Mouse (Mus musculus) liver, embryonic 15.5 days (tissue): Measurements from ENCODE around the gene Gsc. TPM values are rescaled to one million over a fixed set of nuclear protein-coding genes. Genes with fewer than 3 reads are reported as not detected.

ENCODE experiments used
- ATAC-seq: fragments of 200-750 bp; cut with Nextera tagmentation; 2 replicates; pipeline ENCODE4 v1.8.0; 2017; ENCODE audit warnings: moderate number of reproducible peaks, mild to moderate bottlenecking, moderate library complexity; ENCODE audit not compliant: insufficient read depth
- H3K27ac ChIP-seq: fragments of 300-500 bp; sonication (generic); replicated peaks from 2 replicates; pipeline ENCODE4 v1.5.1; 2015; ENCODE audit warnings: mild to moderate bottlenecking, inconsistent platforms
- H3K27me3 ChIP-seq: fragments of 300-500 bp; sonication (generic); 2 replicates; pipeline ENCODE4 v1.6.1; 2015; ENCODE audit warnings: mild to moderate bottlenecking, inconsistent platforms
- H3K36me3 ChIP-seq: fragments of 300-500 bp; sonication (generic); replicated peaks from 2 replicates; pipeline ENCODE4 v1.6.1; 2015; ENCODE audit warnings: moderate library complexity, mild to moderate bottlenecking, inconsistent platforms
- H3K4me1 ChIP-seq: fragments of 300-500 bp; sonication (generic); replicated peaks from 2 replicates; pipeline ENCODE4 v1.6.1; 2015; ENCODE audit warnings: inconsistent platforms
- H3K4me2 ChIP-seq: fragments of 300-500 bp; sonication (generic); 2 replicates; pipeline ENCODE4 v1.6.1; 2015; ENCODE audit warnings: moderate library complexity, mild to moderate bottlenecking, inconsistent platforms
- H3K4me3 ChIP-seq: fragments of 300-500 bp; sonication (generic); replicated peaks from 2 replicates; pipeline ENCODE4 v1.5.1; 2015; ENCODE audit warnings: mild to moderate bottlenecking, inconsistent platforms
- H3K9ac ChIP-seq: fragments of 300-500 bp; sonication (generic); 2 replicates; pipeline ENCODE4 v1.6.1; 2015; ENCODE audit warnings: moderate library complexity, mild to moderate bottlenecking, inconsistent platforms
- H3K9me3 ChIP-seq: fragments of 300-500 bp; sonication (generic); replicated peaks from 2 replicates; pipeline ENCODE4 v1.6.1; 2016; ENCODE audit warnings: inconsistent platforms
- WGBS: fragments of 180-500 bp; shearing (Covaris S2); methylation state at CpG from one replicate; pipeline ENCODE4 v1.1.7; 2015; ENCODE audit warnings: mixed read lengths; ENCODE audit not compliant: insufficient replicate concordance; 5-methylcytosine and 5-hydroxymethylcytosine counted together
- polyA plus RNA-seq: library from polyadenylated mRNA; unstranded; fragments of >200 nt; fragmentation: Nextera tagmentation; extraction: Ambion mirVana; gene quantifications from 2 replicates; pipeline ENCODE4 v1.2.1, GENCODE M21; 2015

The Gsc gene
- polyA plus RNA-seq = not detected in 2 replicates

DNA sequence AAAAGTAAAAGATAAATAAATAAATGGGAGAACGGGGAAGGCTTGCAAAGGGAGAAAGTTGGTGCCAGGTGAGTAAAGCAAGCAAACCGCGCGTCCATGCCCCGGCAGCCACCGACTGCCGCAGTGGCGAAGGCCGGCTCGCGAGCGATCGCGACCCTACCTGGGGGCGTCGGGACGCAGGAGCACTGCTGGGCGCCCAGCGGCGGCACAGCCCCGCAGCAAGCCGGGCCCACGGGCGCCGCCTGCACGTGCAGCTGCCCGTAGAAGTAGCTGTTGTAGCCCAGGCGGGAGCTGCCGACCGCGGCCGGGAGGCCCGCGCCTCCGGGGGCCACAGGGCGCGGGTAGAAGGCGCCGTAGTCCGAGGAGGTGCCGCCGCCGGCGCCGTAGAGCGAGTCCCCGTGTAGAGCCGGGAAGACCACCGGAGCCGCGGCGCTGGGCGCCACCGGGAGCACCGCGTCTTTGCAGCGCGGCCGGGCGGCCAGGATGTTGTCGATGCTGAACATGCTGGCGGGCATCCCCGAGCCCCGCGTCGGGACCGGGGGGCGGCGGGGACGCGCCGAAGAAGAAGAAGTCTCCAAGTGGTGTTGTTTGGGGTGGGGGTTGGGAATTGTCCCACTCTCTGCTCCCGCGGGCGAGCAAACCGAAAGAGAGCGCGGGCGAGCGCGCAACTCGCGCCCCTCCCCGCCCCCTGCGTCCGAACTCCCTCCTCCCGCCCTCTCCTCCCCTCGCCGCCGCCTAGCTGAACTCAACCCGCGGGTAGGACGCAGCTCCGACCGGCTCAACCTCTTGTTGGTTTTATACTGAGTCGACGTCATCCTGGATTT lies at the start of gene Gsc:
Gene Gsc, minus strand, starts transcription at position 730 of the 824 bp plus-strand sequence.
- peak within 1 kb of the TSS; percentile 66 for H3K4me2 ChIP-seq
- H3K4me1 ChIP-seq = 0 out of 2 replicates have a peak, but pooled peaks cover 3% of the 10 kb centered on the region
- no peaks in the 10 kb centered on the region for H3K36me3 ChIP-seq
- H3K9me3 ChIP-seq = no peaks in the 10 kb centered on the region
- no peak within 1 kb of the TSS for H3K27ac ChIP-seq
- H3K9ac ChIP-seq = no peak within 1 kb of the TSS
- under 1% methylated on average over 96 of the region's 97 CpGs for WGBS
- no peak for ATAC-seq
- peak within 1 kb of the TSS; percentile 48 for H3K4me3 ChIP-seq
- peaks cover 97% of the 10 kb centered on the region for H3K27me3 ChIP-seq

DNA sequence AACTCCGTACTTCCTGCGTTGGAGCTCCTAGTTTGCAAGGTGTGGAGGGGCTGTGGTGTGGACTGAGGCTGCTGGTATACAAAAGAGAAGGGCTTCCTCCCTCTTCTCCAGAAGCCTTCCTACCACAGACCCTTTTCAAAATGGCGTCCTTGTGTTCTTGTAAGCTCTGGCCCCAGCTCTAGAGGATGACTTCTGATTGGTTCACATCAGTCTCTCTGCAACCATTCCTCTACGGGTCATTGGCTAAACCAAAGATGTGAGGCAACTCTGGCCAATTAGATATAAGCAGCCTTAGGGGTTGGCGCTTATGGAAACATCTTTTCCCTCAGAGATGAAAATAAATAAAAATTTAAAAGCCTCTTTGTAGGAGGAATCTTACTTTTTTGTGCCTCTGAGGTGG lies 46.6 kb upstream of the Gsc start:
- no peak overlapping the region for H3K4me2 ChIP-seq
- no peaks in the 10 kb centered on the region for H3K9me3 ChIP-seq
- no peak overlapping the region for H3K27ac ChIP-seq
- H3K27me3 ChIP-seq = no peaks in the 10 kb centered on the region
- no peak overlapping the region for H3K4me3 ChIP-seq
- no peak for ATAC-seq
- H3K4me1 ChIP-seq = no peaks in the 10 kb centered on the region
- WGBS = 68% methylated on average over 5 of the region's 5 CpGs
- no peaks in the 10 kb centered on the region for H3K36me3 ChIP-seq
- no peak overlapping the region for H3K9ac ChIP-seq

DNA sequence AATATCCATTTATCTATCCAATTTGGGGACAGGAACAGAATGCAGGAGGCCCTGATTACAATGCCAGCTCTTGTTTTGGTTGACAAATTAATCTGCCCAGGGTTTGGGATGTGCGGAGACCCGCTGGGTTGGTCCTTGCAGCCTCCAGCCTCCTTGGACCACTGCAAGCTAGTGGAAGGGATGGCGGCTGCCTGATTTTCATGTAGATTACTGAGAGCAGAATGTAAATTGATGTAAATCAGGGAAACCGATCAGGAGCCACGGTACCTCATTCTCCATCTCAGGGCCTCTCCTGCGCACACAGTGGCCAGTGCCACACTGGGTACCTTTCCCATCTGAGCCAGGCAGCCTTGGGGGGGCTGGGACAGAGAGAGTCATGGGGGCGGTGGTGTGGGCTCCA lies 34.8 kb upstream of the Gsc start:
- no peaks in the 10 kb centered on the region for H3K9me3 ChIP-seq
- ATAC-seq = no peak
- H3K4me3 ChIP-seq = no peak overlapping the region
- H3K27me3 ChIP-seq = no peaks in the 10 kb centered on the region
- 52% methylated on average over 7 of the region's 7 CpGs for WGBS
- H3K27ac ChIP-seq = no peak overlapping the region
- H3K9ac ChIP-seq = no peak overlapping the region
- no peaks in the 10 kb centered on the region for H3K4me1 ChIP-seq
- no peak overlapping the region for H3K4me2 ChIP-seq
- no peaks in the 10 kb centered on the region for H3K36me3 ChIP-seq

DNA sequence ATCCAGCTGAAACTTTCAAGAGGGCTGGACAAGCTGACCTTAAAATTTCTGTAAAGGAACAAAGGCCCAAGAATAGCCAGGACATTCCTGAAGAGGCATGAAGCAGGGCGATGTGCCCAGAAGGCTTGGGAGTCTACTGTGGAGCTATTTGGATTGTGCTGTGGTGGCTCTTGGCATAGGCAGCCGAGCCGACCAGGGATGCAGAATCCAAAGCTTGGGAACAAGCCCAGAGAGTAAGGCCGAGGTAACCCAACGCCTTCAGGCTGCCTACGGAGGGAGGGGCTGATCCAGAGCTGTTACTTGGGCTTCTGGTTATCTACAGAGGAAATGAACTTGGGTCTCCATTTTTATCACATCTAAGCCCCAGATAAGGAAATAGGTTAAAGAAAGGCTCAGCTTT lies 18.9 kb upstream of the Gsc start:
- H3K27me3 ChIP-seq = 0 out of 2 replicates have a peak, but pooled peaks cover 6% of the 10 kb centered on the region
- no peak for ATAC-seq
- no peak overlapping the region for H3K27ac ChIP-seq
- H3K4me2 ChIP-seq = no peak overlapping the region
- no peak overlapping the region for H3K4me3 ChIP-seq
- no peak overlapping the region for H3K9ac ChIP-seq
- no peaks in the 10 kb centered on the region for H3K36me3 ChIP-seq
- no peaks in the 10 kb centered on the region for H3K4me1 ChIP-seq
- WGBS = 47% methylated on average over 6 of the region's 6 CpGs
- H3K9me3 ChIP-seq = no peaks in the 10 kb centered on the region

DNA sequence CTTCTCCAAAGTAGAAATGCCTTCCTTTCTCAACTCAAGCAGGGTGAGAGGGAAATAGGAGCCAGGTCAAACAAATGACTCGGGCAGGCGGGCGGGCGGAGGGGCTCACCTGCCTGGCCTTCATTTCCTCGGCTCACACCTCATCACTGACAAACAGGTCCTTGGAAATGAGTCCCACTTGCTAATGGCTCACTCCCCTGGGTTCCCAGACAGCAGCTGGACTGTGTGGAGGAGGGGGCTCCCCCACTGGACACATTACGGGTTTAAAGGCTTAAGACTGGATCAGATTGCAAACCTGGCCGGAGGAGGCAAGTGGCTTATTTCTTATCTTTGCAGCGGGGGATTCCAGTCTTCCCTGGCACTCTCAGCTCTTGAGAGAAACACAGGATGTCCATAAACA lies 13.1 kb upstream of the Gsc start:
- Histone ChIP-seq H3K27me3 (peaks cover 20% of the 10 kb centered on the region; the same call in 1 of the 2 replicates), H3K4me3 (no peak overlapping the region), H3K27ac (no peak overlapping the region), H3K9me3 (no peaks in the 10 kb centered on the region), H3K4me2 (no peak overlapping the region), H3K36me3 (no peaks in the 10 kb centered on the region), H3K4me1 (no peaks in the 10 kb centered on the region), H3K9ac (no peak overlapping the region)
- no peak for ATAC-seq
- WGBS = 34% methylated on average over 8 of the region's 8 CpGs

DNA sequence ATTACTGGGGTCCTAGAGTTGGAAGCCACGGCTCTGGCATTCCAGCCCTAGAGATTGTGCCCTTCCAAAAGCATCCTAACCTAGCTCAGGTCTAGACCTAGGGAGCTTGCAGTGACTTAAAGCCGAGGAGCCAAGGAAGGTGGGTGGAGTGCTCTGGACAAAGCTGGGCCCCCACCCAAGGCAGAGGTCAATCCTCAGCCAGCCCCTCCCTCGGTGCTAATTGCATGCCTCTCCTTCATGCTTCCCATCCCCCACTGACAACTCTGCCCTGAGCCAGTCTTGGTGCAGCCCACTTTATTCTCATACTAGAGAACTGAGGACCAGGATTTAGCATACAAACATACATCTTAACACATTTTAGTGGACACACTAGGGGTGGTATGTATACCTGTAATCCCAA lies 12.0 kb upstream of the Gsc start:
- H3K27ac ChIP-seq = no peak overlapping the region
- H3K36me3 ChIP-seq = no peaks in the 10 kb centered on the region
- no peak for ATAC-seq
- H3K4me3 ChIP-seq = no peak overlapping the region
- no peak overlapping the region for H3K4me2 ChIP-seq
- 25% methylated on average over 3 of the region's 3 CpGs for WGBS
- no peaks in the 10 kb centered on the region for H3K9me3 ChIP-seq
- no peaks in the 10 kb centered on the region for H3K4me1 ChIP-seq
- H3K27me3 ChIP-seq = peaks cover 30% of the 10 kb centered on the region
- H3K9ac ChIP-seq = no peak overlapping the region

DNA sequence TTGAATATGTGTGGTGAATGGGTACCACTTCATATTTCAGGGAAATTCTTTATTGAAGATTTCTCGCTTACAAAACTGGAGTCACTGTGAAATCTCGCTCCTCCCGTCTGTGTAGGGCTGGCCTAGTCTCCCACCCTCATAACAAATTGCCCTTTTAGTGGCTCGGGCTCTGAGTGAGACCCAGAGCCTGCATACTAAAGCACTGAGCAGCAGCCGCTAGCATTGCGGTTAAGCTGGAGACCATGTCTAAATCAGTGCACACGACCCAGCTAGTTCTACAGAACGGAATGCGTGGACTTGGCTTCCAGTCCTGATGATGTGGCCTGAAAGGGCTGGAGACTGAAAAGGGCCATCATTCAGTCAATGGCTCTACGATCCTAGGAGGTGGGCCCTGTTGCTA lies 7.9 kb upstream of the Gsc start:
- Histone ChIP-seq H3K9ac (no peak overlapping the region), H3K4me1 (no peaks in the 10 kb centered on the region), H3K36me3 (no peaks in the 10 kb centered on the region), H3K27me3 (peaks cover 63% of the 10 kb centered on the region), H3K4me3 (no peak overlapping the region), H3K9me3 (no peaks in the 10 kb centered on the region), H3K27ac (no peak overlapping the region), H3K4me2 (no peak overlapping the region)
- 61% methylated on average over 10 of the region's 10 CpGs for WGBS
- ATAC-seq = no peak

DNA sequence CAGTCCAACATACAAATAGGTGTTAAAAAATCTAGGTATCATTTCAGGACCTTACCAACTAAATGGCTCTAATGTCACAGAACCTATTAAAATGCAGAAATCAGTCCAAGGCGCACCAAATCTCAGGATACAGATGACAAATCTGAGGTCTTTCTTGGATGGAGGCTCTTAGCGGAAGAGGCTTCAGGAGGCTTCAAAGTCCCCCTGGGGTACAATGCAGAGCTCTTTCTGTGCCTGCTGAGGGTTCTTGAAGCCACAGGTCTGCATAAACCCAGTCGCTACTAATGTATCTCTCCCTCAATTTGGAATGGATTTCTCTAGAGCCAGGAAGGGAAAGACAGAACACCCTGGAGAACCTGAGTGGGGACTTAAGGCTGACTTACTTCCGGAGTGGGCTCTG lies 5.1 kb upstream of the Gsc start:
- Histone ChIP-seq H3K9ac (no peak overlapping the region), H3K27ac (no peak overlapping the region), H3K4me3 (no peak overlapping the region), H3K4me2 (no peak overlapping the region), H3K9me3 (no peaks in the 10 kb centered on the region), H3K36me3 (no peaks in the 10 kb centered on the region), H3K4me1 (no peaks in the 10 kb centered on the region), H3K27me3 (peaks cover 80% of the 10 kb centered on the region)
- no peak for ATAC-seq
- WGBS = 3% methylated on average over 4 of the region's 4 CpGs

DNA sequence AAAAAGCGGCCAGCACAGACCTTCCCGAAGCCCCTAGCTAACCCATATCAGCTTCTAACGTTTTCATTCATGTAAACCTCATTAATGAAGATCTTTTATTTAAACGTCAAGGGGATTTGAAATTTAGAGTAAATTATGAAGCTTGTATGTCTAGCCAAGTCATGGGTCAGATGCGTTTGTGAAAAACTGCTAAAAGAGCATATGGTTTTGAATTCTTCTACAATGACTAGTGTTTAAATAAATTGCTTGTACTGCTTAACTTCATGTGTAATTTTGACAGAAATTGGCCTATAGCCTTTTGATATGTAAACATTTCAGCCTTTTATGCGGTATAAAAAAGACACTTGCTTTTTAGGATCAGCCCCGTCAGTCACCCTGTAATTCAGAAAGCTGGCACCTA lies 4.4 kb upstream of the Gsc start:
- H3K9ac ChIP-seq = no peak overlapping the region
- H3K9me3 ChIP-seq = no peaks in the 10 kb centered on the region
- no peak overlapping the region for H3K27ac ChIP-seq
- no peak overlapping the region for H3K4me2 ChIP-seq
- WGBS = 6% methylated on average over 7 of the region's 7 CpGs
- ATAC-seq = no peak
- no peak overlapping the region for H3K4me3 ChIP-seq
- H3K36me3 ChIP-seq = no peaks in the 10 kb centered on the region
- no peaks in the 10 kb centered on the region for H3K4me1 ChIP-seq
- H3K27me3 ChIP-seq = peaks cover 87% of the 10 kb centered on the region

DNA sequence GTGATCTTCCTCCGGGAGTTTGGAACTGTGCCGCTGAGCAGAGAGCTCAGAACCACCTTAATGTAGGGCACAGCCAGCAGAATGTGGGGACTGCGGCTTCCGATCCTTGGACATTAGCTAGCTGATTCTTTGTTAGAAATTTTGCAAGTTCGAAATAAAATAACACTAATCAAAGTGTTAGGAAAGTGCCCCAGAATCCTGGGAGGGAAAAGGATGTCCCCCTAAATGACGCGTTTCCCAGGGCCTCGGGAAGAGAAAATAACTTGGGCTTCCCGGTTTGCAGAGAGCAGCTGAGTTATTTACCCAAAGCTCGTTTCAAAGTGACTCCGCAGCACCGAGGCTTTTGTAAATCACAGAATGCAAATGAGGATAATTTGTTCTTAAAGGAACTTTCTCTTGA lies 3.9 kb upstream of the Gsc start:
- no peak for ATAC-seq
- no peak overlapping the region for H3K4me3 ChIP-seq
- 2% methylated on average over 12 of the region's 12 CpGs for WGBS

DNA sequence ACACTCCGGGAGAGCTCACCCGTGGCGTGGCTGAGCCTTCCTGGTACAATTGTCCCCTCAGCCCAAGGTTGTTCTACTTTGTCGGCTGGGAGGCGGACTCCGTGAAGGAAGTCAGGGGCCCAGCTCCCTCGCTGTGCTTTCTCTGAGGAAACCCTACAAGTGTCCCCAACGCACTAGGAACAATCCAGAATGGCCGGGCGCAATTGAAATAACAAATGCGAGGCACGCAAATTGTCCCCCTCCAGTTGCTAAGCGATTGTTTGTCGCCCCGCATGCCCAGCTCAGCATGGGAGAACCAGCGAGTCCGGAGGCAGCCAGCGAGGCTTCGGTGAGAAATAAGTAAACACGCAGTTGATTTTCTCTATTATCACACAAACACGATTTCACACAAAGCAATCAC lies 2.8 kb upstream of the Gsc start:
- Histone ChIP-seq H3K36me3 (no peaks in the 10 kb centered on the region), H3K9me3 (no peaks in the 10 kb centered on the region), H3K4me3 (no peak overlapping the region), H3K27ac (no peak overlapping the region), H3K4me1 (0 out of 2 replicates have a peak, but pooled peaks cover 3% of the 10 kb centered on the region), H3K27me3 (peaks cover 97% of the 10 kb centered on the region), H3K9ac (no peak overlapping the region), H3K4me2 (no peak overlapping the region)
- WGBS = under 1% methylated on average over 21 of the region's 21 CpGs
- ATAC-seq = no peak

More for the DNA sequence above, 3.9 kb upstream of the Gsc start:
- H3K9me3 ChIP-seq = no peaks in the 10 kb centered on the region
- H3K9ac ChIP-seq = no peak overlapping the region
- no peak overlapping the region for H3K27ac ChIP-seq
- H3K4me2 ChIP-seq = no peak overlapping the region
- no peaks in the 10 kb centered on the region for H3K4me1 ChIP-seq
- peaks cover 92% of the 10 kb centered on the region for H3K27me3 ChIP-seq
- no peaks in the 10 kb centered on the region for H3K36me3 ChIP-seq
